Mouse (Mus musculus): ENCODE measurements around the gene Tnks2. TPM values are rescaled to one million over a fixed set of nuclear protein-coding genes. Genes with fewer than 3 reads are reported as not detected.

The Tnks2 gene
- polyA plus RNA-seq, 1 experiment from 2014 or later: 16.2 TPM

DNA sequence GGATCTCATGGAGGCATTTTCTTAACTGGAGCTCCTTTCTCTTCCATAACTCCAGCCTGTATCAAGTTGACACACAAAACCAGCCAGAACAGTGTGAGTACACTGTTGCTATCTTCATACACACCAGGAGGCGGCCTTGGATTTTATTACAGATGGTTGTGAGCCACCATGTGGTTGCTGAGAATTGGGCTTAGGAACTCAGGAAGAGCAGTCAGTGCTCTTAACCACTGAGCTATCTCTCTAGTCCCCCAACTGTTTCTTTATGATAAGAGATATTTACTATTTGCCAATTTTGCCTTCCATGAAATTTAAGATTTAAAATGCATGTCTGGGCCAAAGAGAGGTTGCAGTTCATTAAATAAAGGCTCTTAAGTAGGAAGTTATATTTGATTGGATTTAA lies 106.0 kb downstream of the Tnks2 start:
- ATAC-seq: no peak
- H3K4me2 ChIP-seq (ENCODE audit: low read depth, low read length): no peak overlapping the region
- H3K27ac ChIP-seq (ENCODE audit: low read length): no peak overlapping the region
- no peaks in the 10 kb centered on the region for H3K9me3 ChIP-seq (ENCODE audit: control insufficient read depth, low read length)
- no peak overlapping the region for H3K9ac ChIP-seq (ENCODE audit: low read depth, low read length)
- peaks cover 2% of the 10 kb centered on the region; the same call in 1 of the 2 replicates for H3K4me1 ChIP-seq (ENCODE audit: control insufficient read depth, insufficient read depth, low read length)
- H3K27me3 ChIP-seq (replicated peaks; ENCODE audit: control insufficient read depth, insufficient read depth, low read length): no peaks in the 10 kb centered on the region
- no peaks in the 10 kb centered on the region for H3K36me3 ChIP-seq (ENCODE audit: control insufficient read depth, insufficient read depth, low read length)
- 76% methylated on average over 1 of the region's 1 CpGs for WGBS
- no peak overlapping the region for H3K4me3 ChIP-seq (ENCODE audit: low read length)

Other genes starting within 250 kb of the Tnks2 start
- 10.3 and 10.5 TPM in 2 replicates for gene Ppp1r3c, start 97.6 kb upstream of the Tnks2 start, polyA plus RNA-seq (2015; fragmentation: Nextera tagmentation; extraction: Ambion mirVana)
- gene Fgfbp3, start 85.4 kb downstream of the Tnks2 start, polyA plus RNA-seq (2015; fragmentation: Nextera tagmentation; extraction: Ambion mirVana): 3.1 and 3.5 TPM in 2 replicates
- 5.8 and 6.3 TPM in 2 replicates for gene Btaf1, start 91.8 kb downstream of the Tnks2 start, polyA plus RNA-seq (2015; fragmentation: Nextera tagmentation; extraction: Ambion mirVana)